Mouse (Mus musculus): Measurements from ENCODE around the gene Lbp. TPM values are rescaled to one million over a fixed set of nuclear protein-coding genes. Genes with fewer than 3 reads are reported as not detected.

The Lbp gene
- polyA plus RNA-seq, 1 experiment = 2.7 TPM

- Histone ChIP-seq H3K27me3 (ENCODE audit: control insufficient read depth, insufficient read depth, low read length) (no peaks in the 10 kb centered on the region), H3K4me3 (ENCODE audit: low read depth, low read length) (no peak overlapping the region), H3K4me1 (ENCODE audit: control insufficient read depth, insufficient read depth, insufficient read length, low read length) (peaks cover 12% of the 10 kb centered on the region; the same call in 1 of the 2 replicates), H3K27ac (ENCODE audit: insufficient read depth, low read depth, low read length) (no peak overlapping the region), H3K36me3 (ENCODE audit: control insufficient read depth, insufficient read depth, low read length) (no peaks in the 10 kb centered on the region)
- no peak for TF ChIP-seq POLR2A (IDR thresholded peaks at IDR 0.05; ENCODE audit: low read depth, low read length)
- TF ChIP-seq CTCF (IDR thresholded peaks at IDR 0.05; ENCODE audit: extremely low read depth, insufficient read length, insufficient replicate concordance, low read depth, low read length) = no peak
- 21% methylated on average over 3 of the region's 3 CpGs for WGBS
These were observed 3.5 kb upstream of the Lbp start for GRCm38 (mm10) chr2:158302807-158303206.

DNA sequence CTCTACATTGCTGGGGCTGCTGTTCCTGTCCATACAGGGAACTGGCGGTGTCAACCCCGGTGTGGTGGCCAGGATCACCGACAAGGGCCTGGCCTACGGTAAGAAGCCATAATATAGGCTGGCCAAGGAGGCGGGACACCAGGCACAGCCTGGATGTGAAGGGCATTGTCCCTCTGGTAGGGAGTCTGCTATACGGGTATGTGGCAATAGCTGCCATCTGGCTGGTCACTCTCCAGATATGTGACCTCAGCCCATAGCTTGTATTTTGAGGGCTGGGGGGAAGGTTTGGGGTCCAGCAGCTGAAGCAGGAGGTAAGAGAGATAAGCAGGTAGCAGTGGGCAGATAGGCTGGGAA is 380 bp downstream of the Lbp start:
- Histone ChIP-seq H3K27me3 (ENCODE audit: control insufficient read depth, insufficient read depth, low read length) (no peaks in the 10 kb centered on the region), H3K36me3 (ENCODE audit: control insufficient read depth, insufficient read depth, low read length) (no peaks in the 10 kb centered on the region), H3K27ac (ENCODE audit: insufficient read depth, low read depth, low read length) (no peak overlapping the region), H3K4me3 (ENCODE audit: low read depth, low read length) (0 out of 2 replicates have a peak overlapping the region, but pooled peaks have one; percentile 14), H3K4me1 (ENCODE audit: control insufficient read depth, insufficient read depth, insufficient read length, low read length) (peaks cover 12% of the 10 kb centered on the region; the same call in 1 of the 2 replicates)
- WGBS = 33% methylated on average over 6 of the region's 6 CpGs
- TF ChIP-seq CTCF (IDR thresholded peaks at IDR 0.05; ENCODE audit: extremely low read depth, insufficient read length, insufficient replicate concordance, low read depth, low read length) (no peak), POLR2A (IDR thresholded peaks at IDR 0.05; ENCODE audit: low read depth, low read length) (no peak)

DNA sequence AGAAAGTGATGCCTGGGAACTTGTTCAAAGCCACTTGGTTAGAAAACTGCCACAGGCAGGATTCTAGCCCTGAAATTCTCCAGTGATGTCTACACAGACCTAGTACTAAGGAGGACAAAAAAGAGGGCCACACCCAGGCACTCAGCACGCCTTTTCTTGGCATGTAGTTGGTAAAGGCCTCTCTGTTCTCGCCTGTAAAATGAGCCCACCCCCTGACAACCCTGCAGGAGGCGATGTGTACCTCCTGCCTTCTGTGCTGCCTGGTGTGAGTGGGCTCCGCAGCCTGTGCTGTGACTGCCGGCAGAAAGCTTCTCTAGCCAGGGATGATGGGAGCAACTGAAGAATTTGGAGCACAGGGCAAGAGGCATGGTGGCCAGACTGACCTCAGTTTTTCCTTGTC is 2.0 kb downstream of the Lbp start:
- no peak for TF ChIP-seq POLR2A (IDR thresholded peaks at IDR 0.05; ENCODE audit: low read depth, low read length)
- 69% methylated on average over 5 of the region's 5 CpGs for WGBS
- H3K4me1 ChIP-seq (ENCODE audit: control insufficient read depth, insufficient read depth, insufficient read length, low read length) = peaks cover 7% of the 10 kb centered on the region; the same call in 1 of the 2 replicates

GRCm38 (mm10) chr2:158313089-158313488 is 6.8 kb downstream of the Lbp start:
- WGBS = 79% methylated on average over 1 of the region's 1 CpGs
- no peaks in the 10 kb centered on the region for H3K4me1 ChIP-seq (ENCODE audit: control insufficient read depth, insufficient read depth, insufficient read length, low read length)
- no peak overlapping the region for H3K27ac ChIP-seq (ENCODE audit: insufficient read depth, low read depth, low read length)
- no peak overlapping the region for H3K4me3 ChIP-seq (ENCODE audit: low read depth, low read length)
- no peak for TF ChIP-seq CTCF (IDR thresholded peaks at IDR 0.05; ENCODE audit: extremely low read depth, insufficient read length, insufficient replicate concordance, low read depth, low read length)
- TF ChIP-seq POLR2A (IDR thresholded peaks at IDR 0.05; ENCODE audit: low read depth, low read length) = no peak
- no peaks in the 10 kb centered on the region for H3K27me3 ChIP-seq (ENCODE audit: control insufficient read depth, insufficient read depth, low read length)
- no peaks in the 10 kb centered on the region for H3K36me3 ChIP-seq (ENCODE audit: control insufficient read depth, insufficient read depth, low read length)

More for the DNA sequence above, 2.0 kb downstream of the Lbp start:
- Histone ChIP-seq H3K36me3 (ENCODE audit: control insufficient read depth, insufficient read depth, low read length) (no peaks in the 10 kb centered on the region), H3K4me3 (ENCODE audit: low read depth, low read length) (no peak overlapping the region), H3K27ac (ENCODE audit: insufficient read depth, low read depth, low read length) (no peak overlapping the region), H3K27me3 (ENCODE audit: control insufficient read depth, insufficient read depth, low read length) (no peaks in the 10 kb centered on the region)

- Histone ChIP-seq H3K27ac (ENCODE audit: insufficient read depth, low read depth, low read length) (no peak overlapping the region), H3K4me3 (ENCODE audit: low read depth, low read length) (no peak overlapping the region), H3K4me1 (ENCODE audit: control insufficient read depth, insufficient read depth, insufficient read length, low read length) (no peaks in the 10 kb centered on the region), H3K36me3 (ENCODE audit: control insufficient read depth, insufficient read depth, low read length) (no peaks in the 10 kb centered on the region), H3K27me3 (ENCODE audit: control insufficient read depth, insufficient read depth, low read length) (no peaks in the 10 kb centered on the region)
- TF ChIP-seq CTCF (IDR thresholded peaks at IDR 0.05; ENCODE audit: extremely low read depth, insufficient read length, insufficient replicate concordance, low read depth, low read length) = peak; percentile 45; the same call in 1 of the 2 replicates
- no peak for TF ChIP-seq POLR2A (IDR thresholded peaks at IDR 0.05; ENCODE audit: low read depth, low read length)
- 64% methylated on average over 8 of the region's 8 CpGs for WGBS
These were observed 10.1 kb downstream of the Lbp start for GRCm38 (mm10) chr2:158316371-158316770.

DNA sequence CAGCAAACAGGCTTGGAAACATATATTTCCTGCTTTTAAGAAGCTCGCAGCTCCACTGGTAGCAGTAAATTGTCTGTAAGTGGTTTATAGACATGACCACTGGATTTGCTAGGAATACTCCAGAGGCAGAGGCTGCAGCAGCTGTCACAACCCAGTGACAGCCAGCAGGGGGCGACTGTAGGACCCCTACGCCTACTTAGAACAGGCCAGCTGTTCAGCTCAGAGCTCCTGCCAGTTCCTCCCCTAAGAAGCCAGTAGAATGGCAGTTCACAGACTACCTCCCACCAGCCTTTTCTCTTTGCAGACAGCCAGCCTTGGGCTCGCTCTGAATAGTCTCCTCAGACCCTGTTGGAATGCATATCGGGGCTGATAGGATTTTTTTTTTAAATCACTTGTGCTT is 10.7 kb downstream of the Lbp start:
- H3K4me1 ChIP-seq (ENCODE audit: control insufficient read depth, insufficient read depth, insufficient read length, low read length) = no peaks in the 10 kb centered on the region
- H3K36me3 ChIP-seq (ENCODE audit: control insufficient read depth, insufficient read depth, low read length) = no peaks in the 10 kb centered on the region
- H3K27ac ChIP-seq (ENCODE audit: insufficient read depth, low read depth, low read length) = no peak overlapping the region
- H3K27me3 ChIP-seq (ENCODE audit: control insufficient read depth, insufficient read depth, low read length) = no peaks in the 10 kb centered on the region
- no peak overlapping the region for H3K4me3 ChIP-seq (ENCODE audit: low read depth, low read length)
- 17% methylated on average over 5 of the region's 5 CpGs for WGBS
- TF ChIP-seq POLR2A (IDR thresholded peaks at IDR 0.05; ENCODE audit: low read depth, low read length) (no peak), CTCF (IDR thresholded peaks at IDR 0.05; ENCODE audit: extremely low read depth, insufficient read length, insufficient replicate concordance, low read depth, low read length) (peak; percentile 70; the same call in 1 of the 2 replicates)

DNA sequence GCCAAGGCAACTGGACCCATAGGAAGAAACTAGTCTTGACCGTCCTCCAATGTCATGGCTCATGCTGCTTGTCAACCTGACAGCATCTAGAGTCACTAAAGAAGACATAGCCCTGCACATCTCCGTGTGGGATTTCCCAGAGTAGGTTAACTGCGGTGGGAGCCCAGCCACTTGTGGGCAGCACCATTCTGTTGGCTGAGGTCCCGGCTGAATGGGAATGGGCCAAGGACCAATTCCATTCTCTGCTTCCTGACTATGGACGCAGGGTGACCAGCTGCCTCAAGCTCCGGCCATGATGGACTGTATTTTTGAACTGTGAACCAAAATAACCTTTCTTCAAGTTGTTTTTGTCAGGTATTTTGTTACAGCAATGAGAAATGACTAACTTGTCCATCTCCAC is 15.3 kb downstream of the Lbp start:
- H3K27ac ChIP-seq (ENCODE audit: insufficient read depth, low read depth, low read length) = no peak overlapping the region

DNA sequence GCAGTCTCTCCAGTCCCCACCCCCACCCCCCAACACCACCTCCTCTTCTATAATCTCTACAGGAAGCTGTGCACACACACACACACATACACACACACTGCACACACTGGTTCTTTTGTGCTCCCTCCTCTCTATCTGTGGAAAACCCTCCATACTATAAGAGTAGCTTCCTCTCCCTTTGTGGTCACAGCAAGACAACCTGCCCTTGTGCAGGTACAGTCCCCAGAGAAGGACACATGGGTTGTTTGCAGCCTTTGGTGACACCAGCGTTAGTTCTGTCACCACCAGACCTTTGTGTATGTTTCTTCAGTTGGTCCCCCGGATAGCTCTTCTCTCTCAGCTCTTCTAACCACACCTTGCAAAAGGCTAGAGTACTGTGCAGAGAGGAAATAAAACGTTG is 16.6 kb downstream of the Lbp start:
- H3K4me1 ChIP-seq (ENCODE audit: control insufficient read depth, insufficient read depth, insufficient read length, low read length) = no peaks in the 10 kb centered on the region
- H3K27ac ChIP-seq (ENCODE audit: insufficient read depth, low read depth, low read length) = no peak overlapping the region
- WGBS = 52% methylated on average over 3 of the region's 3 CpGs

More for the DNA sequence above, 15.3 kb downstream of the Lbp start:
- 83% methylated on average over 6 of the region's 6 CpGs for WGBS
- no peaks in the 10 kb centered on the region for H3K4me1 ChIP-seq (ENCODE audit: control insufficient read depth, insufficient read depth, insufficient read length, low read length)
- no peak for TF ChIP-seq POLR2A (IDR thresholded peaks at IDR 0.05; ENCODE audit: low read depth, low read length)
- TF ChIP-seq CTCF (IDR thresholded peaks at IDR 0.05; ENCODE audit: extremely low read depth, insufficient read length, insufficient replicate concordance, low read depth, low read length) = no peak
- H3K36me3 ChIP-seq (ENCODE audit: control insufficient read depth, insufficient read depth, low read length) = no peaks in the 10 kb centered on the region
- no peak overlapping the region for H3K4me3 ChIP-seq (ENCODE audit: low read depth, low read length)
- H3K27me3 ChIP-seq (ENCODE audit: control insufficient read depth, insufficient read depth, low read length) = no peaks in the 10 kb centered on the region

More for the DNA sequence above, 16.6 kb downstream of the Lbp start:
- Histone ChIP-seq H3K27me3 (ENCODE audit: control insufficient read depth, insufficient read depth, low read length) (no peaks in the 10 kb centered on the region), H3K36me3 (ENCODE audit: control insufficient read depth, insufficient read depth, low read length) (no peaks in the 10 kb centered on the region), H3K4me3 (ENCODE audit: low read depth, low read length) (no peak overlapping the region)
- no peak for TF ChIP-seq CTCF (IDR thresholded peaks at IDR 0.05; ENCODE audit: extremely low read depth, insufficient read length, insufficient replicate concordance, low read depth, low read length)
- no peak for TF ChIP-seq POLR2A (IDR thresholded peaks at IDR 0.05; ENCODE audit: low read depth, low read length)
